Mouse (Mus musculus): ENCODE results near the gene Adgrl3. TPM values are rescaled to one million over a fixed set of nuclear protein-coding genes. Genes with fewer than 3 reads are reported as not detected.

The Adgrl3 gene
- total RNA-seq, 2 experiments from 2014 or later, result 3.7 to 4.3 TPM

DNA sequence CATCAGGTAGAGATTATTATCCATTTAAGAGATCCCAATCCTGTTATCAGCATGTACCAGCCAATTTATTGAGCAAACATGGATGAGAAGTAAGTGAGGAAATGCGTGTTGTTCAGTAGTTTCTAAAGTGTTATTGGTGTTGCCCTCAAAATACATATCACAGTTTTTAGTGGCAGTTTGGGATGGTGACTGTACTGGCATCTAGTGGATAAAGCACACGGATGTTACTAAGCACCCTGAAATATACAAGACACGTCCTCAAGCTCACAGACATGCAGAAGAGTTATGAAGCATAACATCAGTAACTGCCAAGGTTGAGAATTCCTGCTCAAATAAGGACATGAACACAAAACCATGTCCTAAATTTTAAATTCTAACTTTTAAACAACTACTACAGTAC, 601.8 kb downstream of the Adgrl3 start:
- no peak for DNase-seq (ENCODE audit: low spot score)
- intact Hi-C loops (cut with DNase I), result no loop called here

- DNase-seq (ENCODE audit: low spot score), result no peak
- intact Hi-C loops (cut with DNase I), result no loop called here
These were observed 603.9 kb downstream of the Adgrl3 start for GRCm38 (mm10) chr5:81623846-81624245.

GRCm38 (mm10) chr5:81636169-81636568, 616.2 kb downstream of the Adgrl3 start:
- intact Hi-C loops (cut with DNase I), result no loop called here
- no peak for DNase-seq (ENCODE audit: low spot score)

DNA sequence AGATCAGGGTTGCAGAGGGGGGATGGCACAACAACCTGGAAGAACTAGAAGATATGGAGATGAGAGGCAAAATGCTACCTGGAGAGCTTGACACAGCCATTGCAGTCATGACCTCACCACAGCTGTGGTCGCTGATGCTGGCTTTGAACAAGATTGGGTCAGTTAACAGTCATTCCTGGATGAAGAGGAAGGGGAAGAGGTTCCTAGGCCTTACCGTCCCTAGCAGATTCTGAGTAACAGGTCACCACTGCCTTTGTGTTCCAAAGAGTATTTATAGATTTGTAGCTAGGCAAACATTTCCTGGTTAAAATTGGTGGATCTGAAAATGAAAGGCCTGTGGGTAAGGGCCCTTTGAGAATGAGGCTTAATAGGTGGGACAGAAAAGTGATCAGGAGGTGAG, 618.5 kb downstream of the Adgrl3 start:
- intact Hi-C loops (cut with DNase I), result no loop called here
- DNase-seq (ENCODE audit: low spot score), result no peak

GRCm38 (mm10) chr5:81640118-81640517, 620.2 kb downstream of the Adgrl3 start:
- DNase-seq (ENCODE audit: low spot score), result no peak
- intact Hi-C loops (cut with DNase I), result no loop called here

GRCm38 (mm10) chr5:81645557-81645956, 625.6 kb downstream of the Adgrl3 start:
- intact Hi-C loops (cut with DNase I), result no loop called here
- no peak for DNase-seq (ENCODE audit: low spot score)

GRCm38 (mm10) chr5:81653941-81654340, 634.0 kb downstream of the Adgrl3 start:
- intact Hi-C loops (cut with DNase I), result no loop called here
- DNase-seq (ENCODE audit: low spot score), result no peak

GRCm38 (mm10) chr5:81661611-81662390, 641.9 kb downstream of the Adgrl3 start:
- intact Hi-C loops (cut with DNase I), result no loop called here
- DNase-seq (ENCODE audit: low spot score), result no peak

GRCm38 (mm10) chr5:81671025-81671424, 651.1 kb downstream of the Adgrl3 start:
- intact Hi-C loops (cut with DNase I), result no loop called here
- no peak for DNase-seq (ENCODE audit: low spot score)

DNA sequence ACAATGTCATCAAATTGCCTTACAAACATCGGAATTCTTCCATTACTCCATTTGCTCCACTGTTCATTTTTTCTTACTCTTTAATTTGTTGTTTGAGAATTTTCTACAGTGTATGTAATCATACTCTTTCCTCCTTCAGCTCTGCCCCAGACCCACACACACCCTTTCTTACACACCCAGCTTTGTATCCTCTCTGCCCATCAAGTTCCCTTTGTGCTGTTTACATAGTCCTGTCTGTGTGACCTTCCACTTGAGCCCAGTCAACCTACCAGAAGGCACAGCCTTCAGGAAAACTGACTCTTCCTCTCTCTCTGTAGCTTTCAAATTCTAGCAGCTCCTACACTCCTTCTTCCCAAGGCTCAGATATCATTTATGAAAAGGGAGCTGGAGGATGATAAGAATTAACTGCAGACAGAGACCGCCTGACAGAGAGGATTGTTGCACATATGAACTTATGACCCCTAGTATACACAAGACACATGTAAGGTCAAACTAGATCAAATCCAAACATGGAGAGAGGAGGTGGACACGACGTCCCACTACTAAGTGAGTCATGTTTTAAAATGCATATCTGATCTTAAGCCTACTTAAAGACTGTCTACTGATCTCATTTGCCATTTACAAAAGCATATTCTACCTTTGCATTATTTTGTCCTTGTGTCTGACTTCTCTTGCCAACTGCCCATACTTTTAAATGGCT, 654.5 kb downstream of the Adgrl3 start:
- DNase-seq (ENCODE audit: low spot score), result no peak
- intact Hi-C loops (cut with DNase I), result no loop called here

DNA sequence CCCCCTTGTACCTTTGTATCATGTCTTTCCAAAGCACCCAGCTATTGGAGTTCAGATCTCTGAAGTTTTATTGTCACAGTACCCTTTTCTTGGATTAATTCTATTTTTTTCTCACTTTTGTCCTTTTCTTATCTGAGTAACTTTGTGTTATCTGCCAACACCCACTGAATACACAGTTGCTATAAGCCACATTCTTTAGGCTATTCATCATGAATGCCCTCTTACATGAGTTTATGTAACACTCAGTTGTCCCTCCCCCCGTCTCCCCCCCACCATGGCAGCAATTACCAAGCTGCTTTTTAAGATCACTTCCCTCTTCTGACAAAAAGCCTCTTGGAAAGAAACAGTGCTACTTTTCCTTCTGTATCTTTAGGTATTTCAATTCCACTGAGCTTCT, 655.0 kb downstream of the Adgrl3 start:
- intact Hi-C loops (cut with DNase I), result no loop called here

DNA sequence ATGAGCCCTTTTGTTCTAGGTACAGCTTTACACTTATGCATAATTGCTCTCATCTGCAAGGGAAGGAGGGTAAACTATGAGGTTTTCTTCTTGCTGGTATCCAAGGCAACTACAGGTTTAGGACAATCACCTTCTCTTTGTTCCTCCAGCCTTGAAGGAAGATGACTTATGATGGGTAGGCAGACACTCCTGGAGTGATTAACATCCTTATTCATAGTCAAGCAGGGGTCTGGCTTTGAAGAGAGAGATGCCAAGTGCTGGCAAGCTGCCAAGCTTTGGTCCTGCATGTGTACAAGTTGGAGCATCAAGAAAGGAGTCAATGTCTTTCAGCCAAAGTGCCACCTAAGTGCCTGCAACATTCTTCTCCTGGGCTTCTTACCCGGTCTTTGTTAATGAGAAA, 657.0 kb downstream of the Adgrl3 start:
- DNase-seq (ENCODE audit: low spot score), result no peak
- intact Hi-C loops (cut with DNase I), result no loop called here

More for the DNA sequence above, 655.0 kb downstream of the Adgrl3 start:
- DNase-seq (ENCODE audit: low spot score), result no peak

DNA sequence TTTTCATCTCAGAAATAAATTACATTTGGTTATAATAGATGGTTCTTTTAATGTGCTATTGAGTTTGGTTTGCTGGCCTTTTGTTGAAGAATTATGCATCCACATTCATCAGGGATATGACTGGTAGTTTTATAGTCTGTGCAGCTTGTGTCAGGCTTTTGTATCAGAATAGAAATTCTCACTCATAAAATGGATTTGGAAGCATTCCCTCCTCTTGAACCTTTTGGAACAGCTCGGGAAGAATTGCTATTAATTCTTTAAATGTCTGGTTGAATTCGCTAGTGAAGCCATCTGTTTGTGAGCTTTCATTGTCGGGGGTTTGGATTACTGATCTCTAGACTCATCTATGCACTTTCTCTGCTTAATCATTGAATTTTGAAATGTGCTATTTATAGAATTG, 666.3 kb downstream of the Adgrl3 start:
- no peak for DNase-seq (ENCODE audit: low spot score)
- intact Hi-C loops (cut with DNase I), result no loop called here

DNA sequence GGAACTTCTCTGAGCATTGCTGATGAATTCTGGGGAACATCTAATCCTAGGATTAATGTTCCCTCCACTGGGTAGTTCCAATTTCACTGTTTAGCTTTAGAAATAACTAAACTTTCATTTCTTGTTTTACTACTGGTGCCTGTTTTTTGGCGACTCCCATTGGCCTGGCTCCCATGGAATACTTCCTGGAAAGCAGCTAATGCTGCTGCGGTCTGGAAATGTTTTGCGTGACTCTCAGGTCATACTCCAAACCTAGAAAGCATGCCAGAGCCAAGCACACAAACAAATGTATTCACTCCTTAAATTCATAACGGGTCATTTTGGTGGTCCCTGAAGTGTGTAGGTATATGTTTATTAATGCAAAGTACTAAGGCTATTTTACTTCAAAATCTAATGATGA, 666.9 kb downstream of the Adgrl3 start:
- intact Hi-C loops (cut with DNase I), result no loop called here
- no peak for DNase-seq (ENCODE audit: low spot score)

GRCm38 (mm10) chr5:81729620-81730019, 709.7 kb downstream of the Adgrl3 start:
- no peak for DNase-seq (ENCODE audit: low spot score)
- intact Hi-C loops (cut with DNase I), result no loop called here

DNA sequence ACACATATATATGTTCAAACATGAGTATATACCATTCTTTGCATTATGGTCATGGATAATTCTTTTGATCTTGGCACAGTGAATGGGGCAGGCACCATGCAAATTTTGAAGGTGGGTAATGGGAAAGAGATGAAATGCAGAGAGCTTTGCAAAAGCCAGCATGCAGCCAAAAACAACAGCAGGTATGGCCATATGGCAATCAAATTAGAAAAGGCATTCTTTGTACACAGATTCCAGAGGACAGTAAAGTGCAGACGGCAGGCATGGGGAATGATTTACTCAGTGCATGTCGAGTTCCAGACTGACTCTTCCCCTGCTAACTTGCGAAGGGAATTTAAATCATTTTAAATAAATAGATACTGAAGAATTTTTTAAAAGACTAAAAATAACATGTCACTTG, 716.1 kb downstream of the Adgrl3 start:
- intact Hi-C loops (cut with DNase I), result no loop called here
- no peak for DNase-seq (ENCODE audit: low spot score)

DNA sequence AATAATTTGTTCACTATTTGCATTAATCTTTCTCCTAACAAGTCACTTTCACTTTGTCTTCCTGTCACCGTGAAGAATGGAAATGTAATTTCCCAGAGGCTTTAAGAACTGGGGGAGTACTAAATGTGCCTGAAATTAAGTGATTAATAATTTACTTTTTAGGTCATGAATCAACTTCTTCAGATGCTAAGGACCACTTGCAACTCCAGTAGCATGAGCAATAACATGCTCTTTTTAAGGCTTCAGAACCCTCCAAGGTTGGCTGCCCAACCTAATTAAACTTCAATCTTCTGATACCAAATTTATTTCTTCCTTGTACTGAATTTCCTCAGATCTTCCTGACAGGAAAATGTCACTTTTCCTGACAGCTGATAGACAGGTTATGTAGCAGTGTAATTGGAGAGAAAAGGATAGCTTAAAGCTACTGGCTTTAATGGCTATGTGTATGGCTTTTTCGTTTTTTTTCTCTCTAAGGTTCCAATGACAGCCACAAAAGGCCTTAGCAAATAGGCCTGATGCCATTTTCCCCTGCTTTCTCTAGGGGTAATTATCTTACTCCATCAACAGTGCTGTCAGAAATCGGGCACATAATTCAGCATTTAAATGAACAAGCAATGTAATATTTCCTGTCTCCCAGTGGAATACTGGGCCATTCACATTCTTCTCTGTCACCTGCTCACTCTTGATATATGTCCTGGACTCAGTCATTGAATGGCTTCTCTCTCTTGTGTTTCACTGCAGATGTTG, 718.5 kb downstream of the Adgrl3 start:
- no peak for DNase-seq (ENCODE audit: low spot score)
- intact Hi-C loops (cut with DNase I), result no loop called here

GRCm38 (mm10) chr5:81752426-81752825, 732.5 kb downstream of the Adgrl3 start:
- no peak for DNase-seq (ENCODE audit: low spot score)
- intact Hi-C loops (cut with DNase I), result no loop called here

DNA sequence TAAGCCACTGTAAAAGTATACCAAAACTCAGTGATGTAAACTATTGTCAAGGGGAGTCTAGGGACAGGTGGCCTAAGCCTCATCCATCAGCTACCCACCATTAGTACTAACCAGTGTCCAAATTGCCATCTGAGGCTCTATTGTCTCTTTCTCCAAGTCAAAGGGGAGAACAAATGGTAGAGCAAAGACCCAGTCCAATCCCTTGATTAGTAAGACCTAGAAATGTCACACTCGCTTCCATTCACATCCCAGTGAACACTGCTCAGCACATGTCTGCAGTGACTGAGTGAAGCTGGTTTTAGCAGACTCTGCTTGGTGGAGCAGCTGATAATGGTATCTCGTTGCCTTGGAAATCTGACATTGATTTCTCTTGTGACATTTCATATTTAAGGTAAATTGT, 735.8 kb downstream of the Adgrl3 start:
- intact Hi-C loops (cut with DNase I), result no loop called here
- no peak for DNase-seq (ENCODE audit: low spot score)

- no peak for DNase-seq (ENCODE audit: low spot score)
- intact Hi-C loops (cut with DNase I), result no loop called here
These were observed 737.3 kb downstream of the Adgrl3 start for GRCm38 (mm10) chr5:81757093-81757725.

Data from heart, postnatal 25 days (tissue).